Mouse (Mus musculus): ENCODE results near the gene Pgbd5.

The Pgbd5 gene

DNA sequence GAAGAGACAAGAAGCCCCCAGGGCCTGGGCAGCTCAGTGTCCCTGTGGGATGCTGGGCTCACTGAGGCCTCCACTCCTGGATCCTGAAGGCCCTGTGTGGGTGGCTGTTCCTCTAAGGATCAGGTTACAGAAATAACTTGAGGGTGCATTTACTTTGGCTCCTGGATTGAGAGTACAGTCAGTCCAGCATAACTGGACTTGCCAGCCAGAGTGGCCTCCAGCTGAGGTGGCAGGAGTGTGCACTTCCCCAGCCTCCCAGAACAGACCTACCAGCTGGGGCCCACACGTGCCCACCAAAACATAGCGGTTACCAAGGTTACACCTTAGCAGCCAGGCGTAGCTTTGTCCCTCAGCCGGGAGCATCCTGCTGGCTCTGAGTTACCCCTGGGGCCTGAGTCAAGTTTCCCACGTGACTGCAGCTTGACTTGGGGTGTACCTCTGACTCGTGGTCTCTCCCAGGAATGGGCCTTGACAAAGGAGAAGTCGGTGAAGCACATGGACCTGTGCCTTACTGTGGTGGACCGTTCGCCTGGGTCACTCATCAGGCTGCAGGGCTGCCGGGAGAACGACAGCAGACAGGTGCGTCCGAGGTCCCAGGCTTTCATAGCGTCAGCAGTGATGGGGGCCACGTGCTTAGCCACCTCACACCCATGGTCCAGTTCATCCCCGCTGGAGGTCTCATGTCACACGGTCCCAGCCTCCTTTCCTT is 98.9 kb downstream of the Pgbd5 start:
- no peak for DNase-seq

DNA sequence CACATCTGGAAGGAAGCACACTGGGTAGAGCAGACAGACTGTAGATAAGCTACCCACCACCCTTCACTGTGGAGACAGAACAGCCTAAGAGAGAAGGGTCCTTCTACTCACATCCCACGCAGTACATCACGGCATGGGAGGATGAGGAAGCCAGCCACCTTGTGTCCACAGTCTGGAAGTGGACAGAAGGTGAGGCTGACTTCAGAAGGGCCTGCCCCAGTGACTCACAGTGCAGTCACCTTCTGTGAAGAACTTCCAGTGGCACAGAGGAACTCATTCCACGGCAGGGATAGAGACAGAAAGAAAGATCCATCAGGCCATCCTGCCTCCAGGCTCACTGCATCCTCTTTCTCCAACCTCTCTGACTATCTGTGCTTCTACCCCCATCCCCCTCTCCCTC is 99.7 kb downstream of the Pgbd5 start:
- no peak for DNase-seq

DNA sequence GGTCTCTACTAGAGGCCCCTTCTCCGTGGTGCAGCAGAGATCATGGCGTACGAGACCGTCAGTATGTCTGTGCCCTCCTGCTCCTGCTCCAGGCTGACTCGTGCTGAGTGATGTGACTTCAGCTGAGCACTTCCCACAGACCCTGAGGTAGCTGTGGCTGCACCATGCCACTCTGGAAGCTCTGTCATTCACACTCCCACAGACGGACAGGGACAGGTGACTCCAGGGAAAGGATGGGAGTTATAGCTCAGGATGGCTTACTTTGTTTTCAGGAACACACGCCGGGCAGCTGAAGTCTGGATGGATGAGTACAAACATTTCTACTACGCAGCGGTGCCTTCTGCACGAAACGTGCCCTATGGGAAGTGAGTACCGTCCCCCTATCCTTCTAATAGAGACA is 103.2 kb downstream of the Pgbd5 start:
- DNase-seq, result no peak

DNA sequence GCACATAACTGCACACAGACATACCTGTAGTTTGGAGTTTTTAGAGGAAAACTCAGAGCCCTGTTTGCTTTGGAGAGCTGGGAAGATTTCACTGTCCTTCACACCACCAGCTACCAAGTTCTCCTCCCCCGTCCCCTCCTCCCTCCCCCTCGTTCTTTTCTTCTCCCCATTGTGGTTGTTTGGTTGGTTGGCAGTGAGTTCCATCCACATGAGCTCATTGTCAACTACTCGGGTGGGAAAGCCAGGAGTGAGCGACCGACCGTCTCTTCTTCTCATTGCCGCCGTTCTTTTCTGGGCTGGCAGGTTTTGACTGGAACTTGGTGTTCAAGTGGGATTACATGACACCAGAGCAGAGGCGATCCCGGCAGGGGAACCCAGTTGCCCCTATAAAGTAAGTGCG is 107.8 kb downstream of the Pgbd5 start:
- DNase-seq, result no peak

DNA sequence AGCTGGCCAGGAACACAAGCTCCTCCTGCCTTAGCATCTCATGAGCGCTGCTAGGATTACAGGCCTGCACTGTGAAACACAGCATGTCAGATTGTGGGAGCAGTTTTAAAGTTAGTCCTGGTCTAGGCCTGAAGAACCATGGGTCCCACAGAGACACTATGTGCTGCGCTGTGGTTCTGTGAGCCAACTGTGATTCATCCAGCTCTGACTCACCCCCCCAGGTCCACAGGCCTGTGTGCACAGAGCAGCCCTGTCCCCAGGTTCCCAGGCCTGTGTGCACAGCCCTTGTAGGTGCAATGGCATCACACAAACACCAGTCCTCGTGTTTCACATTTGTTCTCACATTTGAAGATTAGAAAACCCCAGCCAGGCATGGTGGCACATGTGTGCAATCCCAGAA is 108.4 kb downstream of the Pgbd5 start:
- no peak for DNase-seq

DNA sequence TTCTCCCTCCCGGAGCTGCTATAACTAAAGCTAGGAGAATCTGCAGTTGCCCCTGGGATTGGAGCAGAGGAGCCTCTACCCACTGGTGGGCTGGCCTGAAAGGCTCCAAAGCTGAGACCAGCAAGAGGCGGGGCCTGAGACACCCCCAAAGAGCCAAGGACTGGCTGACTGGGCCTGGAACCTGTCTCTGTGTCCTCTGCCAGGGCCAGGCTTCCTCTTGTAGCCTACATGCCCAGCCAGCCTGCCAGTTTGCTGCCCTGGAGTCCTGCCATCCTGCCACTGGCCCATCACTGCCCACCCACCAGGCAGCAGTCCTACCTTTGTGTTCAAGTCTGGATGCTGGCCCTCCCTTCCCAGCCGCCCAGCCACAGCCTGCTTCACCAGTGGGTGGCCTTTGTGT is 109.0 kb downstream of the Pgbd5 start:
- DNase-seq, result peak; percentile 60

DNA sequence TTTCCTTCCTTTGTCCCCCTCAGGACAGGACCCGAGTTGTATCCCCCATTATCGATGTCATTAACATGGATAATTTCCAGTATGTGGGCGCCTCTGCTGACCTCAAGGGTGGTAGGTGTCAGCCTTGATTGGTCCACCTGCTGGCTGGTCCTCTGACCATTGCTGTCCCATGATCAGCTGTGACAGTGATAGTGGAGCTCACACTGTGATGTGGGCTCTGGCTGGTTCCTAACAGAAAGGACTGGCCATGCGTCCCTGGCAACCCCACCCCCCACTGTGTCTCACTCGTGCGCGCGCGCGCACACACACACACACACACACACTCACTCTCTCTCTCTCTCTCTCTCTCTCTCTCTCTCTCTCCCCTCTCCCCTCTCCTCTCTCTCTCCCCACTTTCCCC is 109.8 kb downstream of the Pgbd5 start:
- DNase-seq, result no peak

DNA sequence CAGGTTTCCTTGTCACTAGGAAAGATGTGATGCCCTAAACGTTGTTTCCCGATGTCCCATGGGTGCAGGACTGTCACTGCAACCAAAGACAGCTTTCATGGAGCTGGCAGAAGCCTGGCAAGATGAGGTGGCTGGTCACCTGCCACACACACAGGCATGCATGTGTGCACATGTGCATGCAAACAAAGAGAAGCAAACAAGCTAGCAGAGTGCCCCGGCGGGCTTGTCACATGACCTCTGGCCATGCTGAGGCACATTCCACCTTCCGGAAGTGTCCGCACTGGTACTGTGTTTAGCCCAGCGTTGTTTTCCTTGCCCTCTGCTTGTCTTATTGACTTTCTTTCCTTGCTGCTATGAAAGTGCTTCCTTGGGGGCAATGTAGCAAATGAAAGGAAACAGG is 111.2 kb downstream of the Pgbd5 start:
- DNase-seq, result no peak

DNA sequence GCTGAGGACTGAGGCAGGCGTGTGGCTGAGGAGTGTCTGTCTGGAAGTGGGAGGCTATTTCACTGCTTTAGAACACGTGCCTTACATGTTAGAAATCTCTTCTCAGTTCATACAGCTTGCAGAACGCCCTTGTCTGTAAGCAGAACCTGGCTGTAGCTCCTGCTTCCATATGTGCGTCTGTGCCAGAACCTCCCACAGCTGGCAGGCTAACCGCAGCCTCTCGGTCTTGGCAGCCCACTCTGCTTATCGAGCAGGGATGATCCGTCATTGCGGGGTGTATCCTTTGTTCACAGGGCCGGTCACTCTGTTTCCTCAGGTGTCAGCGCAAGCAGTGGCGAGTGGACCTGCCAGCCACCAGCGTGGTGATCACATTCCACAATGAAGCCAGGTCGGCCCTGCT is 116.1 kb downstream of the Pgbd5 start:
- no peak for DNase-seq

DNA sequence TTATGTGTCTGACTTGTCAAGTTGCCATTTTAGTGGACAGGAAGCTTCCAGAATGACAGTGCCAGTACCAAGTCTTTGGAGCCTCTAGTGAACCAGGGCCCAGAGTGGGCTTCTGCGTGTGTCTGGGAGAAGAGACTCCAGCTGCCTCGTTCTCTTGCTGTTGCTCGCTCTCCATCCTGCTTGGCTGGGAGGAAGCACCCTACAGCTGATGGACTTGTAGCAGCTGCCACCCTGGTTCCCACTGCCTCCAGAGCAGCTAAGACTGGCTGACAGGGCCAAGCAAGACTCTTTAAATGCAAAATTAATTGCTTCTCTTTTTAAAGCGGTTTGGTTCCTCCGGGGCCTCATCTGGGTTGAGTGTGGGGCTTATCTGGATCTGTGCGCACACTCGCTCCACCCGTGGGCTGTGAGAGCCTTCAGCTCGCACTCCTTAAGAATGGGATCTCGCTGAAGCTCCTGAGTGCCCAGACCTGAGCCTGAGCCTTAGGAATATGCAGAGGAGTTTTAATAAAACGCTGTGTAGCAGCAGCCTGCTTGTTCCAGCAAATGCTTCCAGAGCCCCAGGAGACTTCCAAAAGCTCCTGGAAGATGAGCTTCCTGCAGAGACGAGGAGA is 118.1 kb downstream of the Pgbd5 start:
- no peak for DNase-seq

DNA sequence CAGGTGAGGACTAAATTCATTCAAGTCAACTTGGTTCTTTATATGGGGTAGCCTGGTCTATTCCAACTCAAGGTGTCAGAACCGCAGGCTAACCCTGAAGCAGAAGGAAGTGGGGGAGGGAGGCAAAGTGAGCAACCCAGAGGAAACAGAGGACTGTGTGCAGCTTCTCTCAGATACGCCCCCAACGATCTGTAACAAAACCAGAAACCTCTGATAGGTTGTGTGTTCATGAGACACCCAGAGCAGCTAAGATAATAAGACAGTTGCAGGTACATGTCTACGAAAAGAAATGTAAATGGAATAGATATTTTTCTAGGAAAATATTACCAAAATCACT is 120.2 kb downstream of the Pgbd5 start:
- no peak for DNase-seq

Data from cerebellum, adult 11 months (tissue).